Mouse (Mus musculus) midbrain, embryonic 13.5 days (tissue): ENCODE data around the gene Cyp26c1. TPM values are rescaled to one million over a fixed set of nuclear protein-coding genes. Genes with fewer than 3 reads are reported as not detected.

Source experiments
- polyA plus RNA-seq: library from polyadenylated mRNA; unstranded; fragments of >200 nt; fragmentation: Nextera tagmentation; extraction: Ambion mirVana; gene quantifications from 2 replicates; pipeline ENCODE4 v1.2.1, GENCODE M21; 2015

The Cyp26c1 gene
- polyA plus RNA-seq, 1 experiment from 2014 or later: not detected

Other genes with a start within 250 kb of the Cyp26c1 start
- 12.6 and 13.0 TPM in 2 replicates for gene Exoc6, start 135.2 kb upstream of the Cyp26c1 start, polyA plus RNA-seq
- not detected in 2 replicates for gene Cyp26a1, start 12.2 kb downstream of the Cyp26c1 start, polyA plus RNA-seq